Mouse (Mus musculus): ENCODE measurements around the gene Scube2.

- TF ChIP-seq GATA1 (IDR thresholded peaks at IDR 0.05; ENCODE audit: low read length) (no peak), TAL1 (IDR thresholded peaks at IDR 0.05; ENCODE audit: low read length) (no peak)
Measured at GRCm38 (mm10) chr7:109891786-109892185, 26.3 kb upstream of the Scube2 start.
